Mouse (Mus musculus) layer of hippocampus, adult 11-12 months (tissue): ENCODE results near the gene Nxpe4.
"Not testable (repeated sequence)": the region's sequence is repeated elsewhere in the genome, so short reads cannot be mapped to it uniquely, and the experiment has no call there.

Experiments used
- DNase-seq: peaks from one replicate; pipeline ENCODE4 v3.0.0; 2022; ENCODE audit warnings: low spot score

Nxpe4 gene

GRCm38 (mm10) chr9:48240431-48240830, 78.6 kb downstream of the Nxpe4 start:
- no peak for DNase-seq

- no peak for DNase-seq
Measured at GRCm38 (mm10) chr9:48241791-48242190, 80.0 kb downstream of the Nxpe4 start.

DNA sequence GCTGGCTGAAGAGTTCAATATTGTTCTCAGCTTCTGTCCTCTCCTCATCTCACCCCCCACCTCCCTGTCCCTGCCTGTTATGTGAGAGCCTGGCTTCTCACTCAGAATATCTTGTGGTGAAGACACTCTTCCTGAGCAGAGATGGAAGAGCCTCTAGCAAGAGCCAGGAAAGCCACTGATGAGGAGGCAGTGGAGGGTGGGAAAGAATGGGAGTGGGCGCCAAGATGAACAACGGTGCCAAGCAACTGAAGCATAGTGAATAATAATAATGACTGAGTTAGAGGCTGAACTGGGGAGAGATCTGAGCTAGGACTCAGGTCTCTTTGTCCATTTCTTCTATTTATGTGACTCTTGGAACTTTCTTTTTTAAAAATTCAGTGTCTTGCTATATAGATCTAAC, 80.9 kb downstream of the Nxpe4 start:
- DNase-seq: no peak

DNA sequence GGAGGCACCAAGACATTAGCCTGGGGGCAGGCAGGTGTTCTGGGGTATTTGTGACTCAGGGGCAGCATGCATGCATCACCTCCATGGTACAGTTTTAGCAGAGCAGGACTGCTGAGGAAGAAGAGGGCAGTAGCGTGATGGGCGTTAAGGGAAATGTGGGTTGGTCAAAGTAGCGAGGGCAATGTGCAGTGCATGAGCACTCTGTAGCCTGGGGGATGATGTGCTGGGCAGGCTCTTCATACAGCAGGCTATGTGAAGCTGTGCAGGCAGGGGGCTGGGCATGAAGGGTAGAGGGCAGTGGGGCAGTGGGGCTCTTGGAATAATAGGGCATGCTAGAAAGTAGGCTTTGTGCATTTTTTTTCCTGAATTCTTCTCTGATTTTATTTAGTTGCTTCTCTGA, 82.4 kb downstream of the Nxpe4 start:
- DNase-seq: no peak

DNA sequence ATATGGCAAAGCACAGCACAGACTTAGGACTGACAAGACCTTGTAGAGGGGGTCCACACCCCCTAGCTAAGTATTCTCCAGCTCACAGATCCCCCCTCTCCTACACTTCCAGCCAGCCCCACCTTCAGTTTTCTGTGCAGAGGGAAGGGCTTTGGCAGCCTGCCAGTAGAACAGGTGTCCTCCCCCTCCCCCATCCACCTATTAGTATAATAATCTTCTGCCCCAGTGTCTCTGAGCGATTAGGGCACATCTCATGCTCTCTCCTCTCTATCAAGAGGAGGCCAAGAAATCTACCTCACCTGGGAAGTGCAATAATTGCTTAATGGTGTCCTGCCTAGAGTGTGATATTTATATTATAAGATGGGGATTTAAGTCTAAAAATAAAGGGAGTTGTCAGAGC, 83.7 kb downstream of the Nxpe4 start:
- DNase-seq: no peak

DNA sequence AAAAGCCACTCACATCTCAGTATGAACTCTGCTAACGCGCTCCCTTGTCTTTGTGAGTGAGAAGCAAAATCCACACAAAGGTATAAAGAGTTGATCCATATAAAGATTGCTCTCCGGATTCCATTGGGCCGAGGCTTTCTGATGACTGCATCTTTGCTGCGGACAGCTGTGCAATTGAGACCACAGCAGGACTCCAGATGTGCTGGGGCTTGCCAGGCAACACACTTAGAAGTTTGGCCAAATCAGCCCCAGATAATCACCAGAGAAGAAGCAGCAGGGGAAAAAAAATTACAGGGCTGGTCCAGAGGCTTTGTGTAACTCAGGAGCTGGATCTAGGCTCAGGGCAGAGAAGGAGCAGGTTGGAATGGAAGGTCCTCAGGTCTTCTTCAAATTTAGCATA, 85.5 kb downstream of the Nxpe4 start:
- no peak for DNase-seq

GRCm38 (mm10) chr9:48252236-48252635, 90.4 kb downstream of the Nxpe4 start:
- DNase-seq: no peak

GRCm38 (mm10) chr9:48257001-48257400, 95.2 kb downstream of the Nxpe4 start:
- DNase-seq: no peak

GRCm38 (mm10) chr9:48257741-48258423, 96.1 kb downstream of the Nxpe4 start:
- DNase-seq: peak; percentile 64

DNA sequence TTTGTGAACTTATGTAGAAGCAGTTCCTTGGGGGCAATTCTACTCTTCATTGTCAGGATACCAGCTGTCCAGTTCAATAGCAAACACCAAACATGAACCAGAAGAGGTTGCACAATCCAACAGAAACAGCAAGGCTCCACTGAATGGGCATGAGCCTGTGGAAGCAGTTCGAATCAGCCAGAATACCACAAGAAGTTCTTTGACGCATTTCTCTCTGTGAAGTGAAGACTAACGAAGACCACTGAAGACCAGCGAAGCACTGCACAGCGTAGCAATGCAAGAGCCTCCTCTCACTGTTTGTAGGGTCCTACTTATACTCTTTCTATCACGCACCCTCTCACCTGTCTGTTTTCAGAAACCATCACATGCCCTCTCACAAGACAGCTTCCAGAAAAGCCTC, 102.8 kb downstream of the Nxpe4 start:
- no peak for DNase-seq

DNA sequence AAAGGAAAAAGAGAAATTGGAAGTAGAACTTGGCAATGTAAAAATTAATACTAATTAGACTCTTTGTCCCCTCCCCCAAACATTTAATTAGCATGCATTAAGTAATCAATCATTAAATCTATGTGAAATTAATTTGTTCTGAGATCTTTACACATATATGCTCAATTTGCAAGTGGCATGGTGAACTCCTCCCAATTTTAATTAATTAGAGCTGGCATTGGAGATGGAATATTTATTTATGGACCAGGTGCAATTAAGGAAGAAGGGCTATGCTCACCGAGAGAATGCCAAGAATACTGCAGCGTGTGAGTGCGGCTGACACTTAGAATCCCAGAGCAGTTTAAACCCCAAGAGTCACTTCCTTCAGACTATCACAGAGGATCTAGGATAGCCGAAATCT, 103.7 kb downstream of the Nxpe4 start:
- no peak for DNase-seq

- DNase-seq: peak; percentile 79
Measured at GRCm38 (mm10) chr9:48266286-48267027, 104.6 kb downstream of the Nxpe4 start.

- DNase-seq: peak; percentile 28
Measured at GRCm38 (mm10) chr9:48267028-48267441, 105.2 kb downstream of the Nxpe4 start.

DNA sequence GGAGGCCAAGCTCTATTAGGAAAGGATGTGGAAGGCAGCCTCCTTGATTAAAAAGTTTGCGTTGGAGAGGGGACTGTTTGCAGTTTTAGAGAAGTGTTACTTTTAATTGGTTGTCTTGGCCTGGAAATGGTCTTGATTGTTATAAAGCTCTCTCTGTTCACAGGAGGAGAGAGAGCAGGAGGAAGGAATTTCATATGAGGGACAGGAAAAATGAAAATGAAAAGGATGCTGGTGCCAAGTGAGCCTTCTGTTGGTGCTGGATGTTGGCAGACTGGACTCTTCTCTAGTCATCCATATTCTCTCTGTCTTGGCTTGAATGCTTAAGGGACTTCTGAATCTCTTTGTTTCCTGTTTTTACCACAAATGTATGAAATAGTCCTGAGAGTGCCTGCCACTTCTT, 106.1 kb downstream of the Nxpe4 start:
- no peak for DNase-seq

GRCm38 (mm10) chr9:48276831-48277230, 115.0 kb downstream of the Nxpe4 start:
- DNase-seq: no peak

GRCm38 (mm10) chr9:48284221-48284620, 122.4 kb downstream of the Nxpe4 start:
- no peak for DNase-seq

GRCm38 (mm10) chr9:48290281-48290680, 128.5 kb downstream of the Nxpe4 start:
- no peak for DNase-seq

DNA sequence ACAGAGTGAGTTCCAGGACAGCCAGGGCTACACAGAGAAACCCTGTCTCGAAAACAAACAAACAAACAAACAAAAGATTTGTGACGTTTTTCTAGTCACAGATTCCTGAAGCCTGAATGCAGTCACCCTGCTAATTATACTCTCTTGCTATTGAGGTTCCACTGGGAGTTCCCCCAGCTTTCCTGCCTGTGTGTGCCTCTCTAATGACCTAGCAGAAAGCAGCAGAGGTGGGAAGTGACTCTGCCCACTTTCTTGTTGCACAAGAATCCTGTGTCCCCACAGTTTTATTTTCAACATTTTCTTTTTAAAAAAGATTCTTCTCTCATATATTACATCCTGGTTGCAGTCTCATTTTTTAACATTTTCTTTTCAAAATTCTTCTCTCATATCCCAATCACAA, 132.9 kb downstream of the Nxpe4 start:
- DNase-seq: no peak

GRCm38 (mm10) chr9:48298983-48299382, 137.2 kb downstream of the Nxpe4 start:
- DNase-seq: no peak

DNA sequence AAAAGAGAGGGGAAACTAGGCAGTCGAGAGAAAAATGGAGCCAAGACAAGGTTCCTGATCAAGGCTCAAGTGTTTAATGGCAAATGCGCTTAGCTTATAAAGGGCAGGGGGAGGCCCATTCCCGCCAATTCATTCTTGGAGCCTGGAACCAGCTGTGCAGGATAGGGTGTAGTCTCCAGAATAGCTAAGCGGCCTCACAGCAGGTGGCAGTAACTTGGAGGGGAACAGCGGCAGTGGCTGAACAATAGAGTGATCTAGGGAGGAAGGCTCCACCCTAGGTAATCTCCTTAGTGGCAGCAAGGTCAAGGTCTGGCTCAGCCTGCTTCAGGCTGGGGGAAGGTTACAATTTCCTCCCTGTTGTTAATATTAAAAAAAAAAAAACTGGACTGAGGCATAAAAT, 141.7 kb downstream of the Nxpe4 start:
- DNase-seq: not testable (repeated sequence)

GRCm38 (mm10) chr9:48311241-48311640, 149.4 kb downstream of the Nxpe4 start:
- DNase-seq: no peak

DNA sequence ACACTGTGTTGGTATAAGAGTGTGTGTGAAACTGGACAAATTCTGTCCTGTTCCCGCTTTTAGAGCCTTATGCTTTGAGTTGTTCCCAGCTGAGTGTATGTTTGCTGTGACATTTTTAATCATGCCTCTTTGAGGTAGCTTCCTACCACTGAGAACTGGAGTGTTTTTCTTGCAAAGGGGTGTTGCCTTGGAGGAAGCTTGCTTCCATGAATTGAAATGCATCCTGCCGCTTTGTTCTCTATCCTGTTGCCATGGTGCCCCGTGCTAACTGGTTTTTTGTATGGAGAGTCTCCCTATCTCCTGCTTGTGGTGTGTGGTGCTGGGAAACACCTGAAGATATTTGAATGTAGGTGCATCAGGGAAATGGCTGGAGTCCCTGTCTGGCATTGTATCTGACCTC, 152.4 kb downstream of the Nxpe4 start:
- DNase-seq: no peak

DNA sequence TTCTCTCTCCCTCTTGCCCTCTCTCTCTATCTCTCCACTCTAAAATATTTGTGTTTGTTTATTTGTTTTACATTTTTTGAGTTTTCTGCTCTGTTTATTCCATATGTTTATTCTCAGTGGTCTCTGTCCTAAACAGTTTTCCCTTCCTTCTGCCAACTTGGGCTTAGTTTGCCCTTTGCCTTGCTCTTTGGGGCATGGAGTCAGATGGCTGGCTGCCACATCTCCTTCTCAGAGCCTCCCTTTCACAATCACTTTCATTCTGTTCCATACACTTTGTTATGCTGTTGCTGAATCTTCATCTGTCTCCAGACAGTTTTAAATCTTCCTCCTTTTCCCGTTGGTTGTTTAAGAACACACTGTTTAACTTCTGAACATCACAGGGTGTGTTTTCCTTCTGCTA, 154.0 kb downstream of the Nxpe4 start:
- no peak for DNase-seq

DNA sequence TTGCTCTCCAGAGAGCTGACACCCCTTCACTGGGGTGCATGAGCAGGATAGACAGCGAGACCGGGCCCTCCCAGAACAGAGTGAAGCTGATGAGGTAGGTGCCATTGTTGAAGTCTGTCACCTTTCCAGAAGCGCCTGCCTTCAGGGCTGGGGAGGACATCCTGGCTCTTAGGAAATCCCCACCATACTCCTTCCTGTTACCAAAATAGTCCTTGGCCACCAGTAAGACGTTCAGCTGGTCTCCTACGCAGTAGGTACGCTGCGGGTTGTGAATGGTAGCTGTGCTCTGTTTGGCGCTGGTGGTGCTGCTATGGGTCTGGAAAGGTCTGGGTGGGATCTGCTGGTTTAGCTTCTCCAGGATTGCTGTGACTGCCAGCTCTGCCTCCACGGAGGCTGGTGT, 164.5 kb downstream of the Nxpe4 start:
- DNase-seq: no peak
